Mouse (Mus musculus) MN1 (cell line): ENCODE measurements around the gene Olfr10.

Experiments
- DNase-seq: peaks from one replicate; pipeline ENCODE4 v3.0.0-alpha.2; 2016; ENCODE audit warnings: low spot score

Olfr10 gene

GRCm38 (mm10) chr11:49326726-49327125, 22.2 kb downstream of the Olfr10 start:
- no peak for DNase-seq

DNA sequence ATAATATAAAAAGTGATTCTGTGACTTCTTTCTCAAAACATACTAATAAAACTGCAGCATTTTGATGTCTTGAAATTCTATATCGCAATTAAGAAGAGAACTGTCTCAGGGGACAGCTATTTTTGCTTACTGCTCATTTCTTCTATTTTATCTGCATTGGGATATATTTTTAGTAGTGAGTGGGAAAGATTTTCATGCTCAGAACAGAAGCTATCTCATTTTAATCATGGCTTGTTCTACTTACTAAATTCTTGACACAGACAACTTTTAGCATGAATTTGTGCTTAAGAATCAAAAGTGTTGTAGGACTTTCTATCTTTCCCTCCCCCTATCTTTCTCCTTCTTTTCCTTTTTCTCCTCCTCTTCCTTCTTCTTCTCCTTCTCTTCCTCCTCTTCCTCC, 25.1 kb downstream of the Olfr10 start:
- no peak for DNase-seq

DNA sequence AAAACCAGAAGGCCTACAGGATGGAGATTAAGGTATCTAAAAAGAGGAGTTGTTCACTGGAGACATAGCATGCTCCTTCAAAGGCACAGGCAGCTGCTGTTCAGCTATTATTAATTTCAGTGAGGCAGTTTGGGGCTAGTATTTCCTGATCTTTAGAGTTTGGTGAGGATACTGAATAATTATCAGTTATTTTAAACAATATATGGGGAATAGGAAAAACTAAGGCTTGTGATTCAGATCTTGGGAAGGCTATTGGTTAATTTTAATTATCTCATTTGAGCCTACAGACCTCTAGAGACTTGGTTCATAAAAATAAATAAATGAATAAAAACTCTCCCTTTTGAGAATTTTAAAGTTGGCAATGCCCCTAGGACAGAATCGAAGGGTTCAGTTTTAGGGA, 30.3 kb downstream of the Olfr10 start, which contains the start of gene Olfr1390:
Gene Olfr1390 (plus strand): TSS at position 301 of the 400 bp plus-strand sequence.
- no peak for DNase-seq

DNA sequence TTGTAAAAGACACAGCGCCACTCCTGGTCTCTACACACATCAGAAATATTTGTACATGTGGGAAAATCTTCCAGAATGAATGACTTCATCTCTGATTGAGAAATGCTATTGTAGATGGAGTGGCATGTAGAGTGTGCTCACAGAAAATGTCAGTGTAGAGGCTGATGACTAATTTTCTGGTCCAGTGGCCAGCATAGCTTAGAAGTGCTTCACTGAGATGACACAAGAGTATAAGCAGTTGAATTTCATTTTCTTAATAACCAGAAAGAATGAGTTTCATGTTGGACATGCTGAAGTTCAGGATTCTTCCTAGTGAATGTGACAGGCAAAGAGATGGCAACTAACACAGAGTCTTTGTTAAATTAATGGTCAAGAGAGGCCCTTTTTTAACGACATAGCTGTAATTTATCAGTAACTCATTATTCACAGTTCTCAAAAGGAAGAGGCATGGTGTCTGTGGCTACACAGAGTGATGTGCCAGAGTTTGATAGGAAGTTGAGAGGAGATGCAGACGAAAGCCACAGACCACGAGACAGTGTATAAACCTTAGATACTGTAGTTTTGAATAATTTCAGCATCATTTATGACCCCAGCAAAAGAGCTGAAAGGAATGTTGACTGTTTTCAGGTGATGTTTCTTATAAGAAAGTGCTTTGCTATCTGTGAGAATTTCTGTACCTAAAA, 32.8 kb downstream of the Olfr10 start:
- no peak for DNase-seq
